Mouse (Mus musculus): ENCODE data around the gene Tenm3. TPM values are rescaled to one million over a fixed set of nuclear protein-coding genes. Genes with fewer than 3 reads are reported as not detected.

Gene Tenm3
- polyA plus RNA-seq, 1 experiment from 2014 or later = 23.4 TPM

GRCm38 (mm10) chr8:48260265-48260664 is 583.5 kb downstream of the Tenm3 start:
- Histone ChIP-seq H3K4me1 (no peaks in the 10 kb centered on the region), H3K4me3 (no peak overlapping the region), H3K27ac (replicated peaks) (no peak overlapping the region), H3K36me3 (0 out of 2 replicates have a peak, but pooled peaks cover 3% of the 10 kb centered on the region), H3K9me3 (no peaks in the 10 kb centered on the region), H3K4me2 (replicated peaks) (no peak overlapping the region), H3K9ac (replicated peaks) (no peak overlapping the region), H3K27me3 (no peaks in the 10 kb centered on the region)
- 96% methylated on average over 10 of the region's 10 CpGs for WGBS
- no peak for ATAC-seq (replicated peaks)

- no peaks in the 10 kb centered on the region for H3K27me3 ChIP-seq
- H3K4me3 ChIP-seq = no peak overlapping the region
- H3K4me2 ChIP-seq (replicated peaks) = no peak overlapping the region
- H3K9ac ChIP-seq (replicated peaks) = no peak overlapping the region
- no peaks in the 10 kb centered on the region for H3K4me1 ChIP-seq
- WGBS = 92% methylated on average over 6 of the region's 6 CpGs
- H3K36me3 ChIP-seq = 0 out of 2 replicates have a peak, but pooled peaks cover 3% of the 10 kb centered on the region
- no peak for ATAC-seq (replicated peaks)
- H3K9me3 ChIP-seq = no peaks in the 10 kb centered on the region
- H3K27ac ChIP-seq (replicated peaks) = no peak overlapping the region
Measured at GRCm38 (mm10) chr8:48259832-48260231, 583.9 kb downstream of the Tenm3 start.

- no peak for ATAC-seq (replicated peaks)
- H3K4me1 ChIP-seq = peaks cover 16% of the 10 kb centered on the region
- WGBS = 90% methylated on average over 2 of the region's 2 CpGs
- no peaks in the 10 kb centered on the region for H3K9me3 ChIP-seq
- no peak overlapping the region for H3K4me3 ChIP-seq
- H3K36me3 ChIP-seq = no peaks in the 10 kb centered on the region
- no peak overlapping the region for H3K4me2 ChIP-seq (replicated peaks)
- H3K9ac ChIP-seq (replicated peaks) = no peak overlapping the region
- H3K27me3 ChIP-seq = no peaks in the 10 kb centered on the region
- H3K27ac ChIP-seq (replicated peaks) = no peak overlapping the region
Measured at GRCm38 (mm10) chr8:48243876-48244275, 599.9 kb downstream of the Tenm3 start.

- WGBS = 49% methylated on average over 6 of the region's 6 CpGs
- peaks cover 13% of the 10 kb centered on the region for H3K36me3 ChIP-seq
Measured at GRCm38 (mm10) chr8:48240917-48241531, 602.7 kb downstream of the Tenm3 start.

GRCm38 (mm10) chr8:48236968-48237367 is 606.8 kb downstream of the Tenm3 start:
- H3K27ac ChIP-seq (replicated peaks) = 0 out of 2 replicates have a peak overlapping the region, but pooled peaks have one; percentile 9

More at GRCm38 (mm10) chr8:48240917-48241531, 602.7 kb downstream of the Tenm3 start:
- ATAC-seq (replicated peaks) = no peak
- Histone ChIP-seq H3K9me3 (no peaks in the 10 kb centered on the region), H3K4me1 (peaks cover 16% of the 10 kb centered on the region), H3K27ac (replicated peaks) (no peak overlapping the region), H3K4me3 (no peak overlapping the region), H3K9ac (replicated peaks) (no peak overlapping the region), H3K4me2 (replicated peaks) (no peak overlapping the region), H3K27me3 (no peaks in the 10 kb centered on the region)

GRCm38 (mm10) chr8:48232927-48233326 is 610.8 kb downstream of the Tenm3 start:
- peaks cover 44% of the 10 kb centered on the region for H3K36me3 ChIP-seq
- no peak overlapping the region for H3K4me3 ChIP-seq
- no peaks in the 10 kb centered on the region for H3K27me3 ChIP-seq
- no peak overlapping the region for H3K27ac ChIP-seq (replicated peaks)
- no peak for ATAC-seq (replicated peaks)
- H3K4me1 ChIP-seq = no peaks in the 10 kb centered on the region
- WGBS = 79% methylated on average over 7 of the region's 7 CpGs
- no peak overlapping the region for H3K9ac ChIP-seq (replicated peaks)
- H3K9me3 ChIP-seq = 0 out of 2 replicates have a peak, but pooled peaks cover 3% of the 10 kb centered on the region
- no peak overlapping the region for H3K4me2 ChIP-seq (replicated peaks)

More at GRCm38 (mm10) chr8:48236968-48237367, 606.8 kb downstream of the Tenm3 start:
- H3K4me3 ChIP-seq = no peak overlapping the region
- 39% methylated on average over 5 of the region's 5 CpGs for WGBS
- H3K9me3 ChIP-seq = 0 out of 2 replicates have a peak, but pooled peaks cover 3% of the 10 kb centered on the region
- H3K4me2 ChIP-seq (replicated peaks) = no peak overlapping the region
- H3K36me3 ChIP-seq = peaks cover 29% of the 10 kb centered on the region
- no peak overlapping the region for H3K9ac ChIP-seq (replicated peaks)
- no peaks in the 10 kb centered on the region for H3K27me3 ChIP-seq
- peaks cover 16% of the 10 kb centered on the region for H3K4me1 ChIP-seq
- no peak for ATAC-seq (replicated peaks)

GRCm38 (mm10) chr8:48231882-48232281 is 611.9 kb downstream of the Tenm3 start:
- Histone ChIP-seq H3K36me3 (peaks cover 40% of the 10 kb centered on the region), H3K27me3 (no peaks in the 10 kb centered on the region), H3K4me3 (no peak overlapping the region), H3K4me2 (replicated peaks) (no peak overlapping the region), H3K27ac (replicated peaks) (no peak overlapping the region), H3K4me1 (no peaks in the 10 kb centered on the region), H3K9ac (replicated peaks) (no peak overlapping the region), H3K9me3 (0 out of 2 replicates have a peak, but pooled peaks cover 3% of the 10 kb centered on the region)
- no peak for ATAC-seq (replicated peaks)
- WGBS = 81% methylated on average over 9 of the region's 9 CpGs

GRCm38 (mm10) chr8:48231389-48231788 is 612.4 kb downstream of the Tenm3 start:
- WGBS = 52% methylated on average over 9 of the region's 9 CpGs
- no peak for ATAC-seq (replicated peaks)

GRCm38 (mm10) chr8:48228676-48229075 is 615.1 kb downstream of the Tenm3 start:
- Histone ChIP-seq H3K27me3 (no peaks in the 10 kb centered on the region), H3K36me3 (peaks cover 15% of the 10 kb centered on the region), H3K9me3 (no peaks in the 10 kb centered on the region), H3K9ac (replicated peaks) (no peak overlapping the region), H3K4me3 (no peak overlapping the region), H3K27ac (replicated peaks) (no peak overlapping the region), H3K4me2 (replicated peaks) (no peak overlapping the region), H3K4me1 (peaks cover 20% of the 10 kb centered on the region)
- no peak for ATAC-seq (replicated peaks)
- 98% methylated on average over 35 of the region's 35 CpGs for WGBS

More at GRCm38 (mm10) chr8:48231389-48231788, 612.4 kb downstream of the Tenm3 start:
- peaks cover 35% of the 10 kb centered on the region for H3K36me3 ChIP-seq
- H3K9me3 ChIP-seq = 0 out of 2 replicates have a peak, but pooled peaks cover 3% of the 10 kb centered on the region
- H3K4me1 ChIP-seq = no peaks in the 10 kb centered on the region
- no peak overlapping the region for H3K9ac ChIP-seq (replicated peaks)
- H3K4me3 ChIP-seq = no peak overlapping the region
- H3K27me3 ChIP-seq = no peaks in the 10 kb centered on the region
- no peak overlapping the region for H3K27ac ChIP-seq (replicated peaks)
- H3K4me2 ChIP-seq (replicated peaks) = no peak overlapping the region

- Histone ChIP-seq H3K27ac (replicated peaks) (no peak overlapping the region), H3K4me2 (replicated peaks) (peak overlapping the region; percentile 19), H3K9me3 (no peaks in the 10 kb centered on the region), H3K36me3 (peaks cover 15% of the 10 kb centered on the region), H3K4me3 (no peak overlapping the region), H3K9ac (replicated peaks) (no peak overlapping the region), H3K27me3 (no peaks in the 10 kb centered on the region), H3K4me1 (peaks cover 46% of the 10 kb centered on the region)
- 2% methylated on average over 11 of the region's 11 CpGs for WGBS
- ATAC-seq (replicated peaks) = no peak
Measured at GRCm38 (mm10) chr8:48224753-48225152, 619.0 kb downstream of the Tenm3 start.

- H3K4me1 ChIP-seq = peaks cover 46% of the 10 kb centered on the region
Measured at GRCm38 (mm10) chr8:48222429-48222769, 621.4 kb downstream of the Tenm3 start.

GRCm38 (mm10) chr8:48221724-48222428 is 621.9 kb downstream of the Tenm3 start:
- H3K27ac ChIP-seq (replicated peaks) = no peak overlapping the region
- H3K9ac ChIP-seq (replicated peaks) = peak overlapping the region; percentile 37

More at GRCm38 (mm10) chr8:48222429-48222769, 621.4 kb downstream of the Tenm3 start:
- Histone ChIP-seq H3K4me2 (replicated peaks) (peak overlapping the region; percentile 51), H3K9ac (replicated peaks) (peak overlapping the region; percentile 37), H3K36me3 (no peaks in the 10 kb centered on the region), H3K27me3 (no peaks in the 10 kb centered on the region), H3K4me3 (peak overlapping the region; percentile 37), H3K27ac (replicated peaks) (no peak overlapping the region), H3K9me3 (no peaks in the 10 kb centered on the region)
- ATAC-seq (replicated peaks) = peak; percentile 85
- 10% methylated on average over 11 of the region's 11 CpGs for WGBS

More at GRCm38 (mm10) chr8:48221724-48222428, 621.9 kb downstream of the Tenm3 start:
- WGBS = 6% methylated on average over 16 of the region's 16 CpGs
- peak overlapping the region; percentile 51 for H3K4me2 ChIP-seq (replicated peaks)
- H3K9me3 ChIP-seq = no peaks in the 10 kb centered on the region
- no peaks in the 10 kb centered on the region for H3K36me3 ChIP-seq
- peak overlapping the region; percentile 37 for H3K4me3 ChIP-seq
- peaks cover 46% of the 10 kb centered on the region for H3K4me1 ChIP-seq
- no peaks in the 10 kb centered on the region for H3K27me3 ChIP-seq
- ATAC-seq (replicated peaks) = peak; percentile 38; the same call in 1 of the 2 replicates
